Mouse (Mus musculus): ENCODE data around the gene Nup35. TPM values are rescaled to one million over a fixed set of nuclear protein-coding genes. Genes with fewer than 3 reads are reported as not detected.

Gene Nup35
- total RNA-seq (2014; rRNA removed) (4.8 and 6.0 TPM in 2 replicates), polyA plus RNA-seq (2012; rRNA removed) (9.1 and 9.5 TPM in 2 replicates)

DNA sequence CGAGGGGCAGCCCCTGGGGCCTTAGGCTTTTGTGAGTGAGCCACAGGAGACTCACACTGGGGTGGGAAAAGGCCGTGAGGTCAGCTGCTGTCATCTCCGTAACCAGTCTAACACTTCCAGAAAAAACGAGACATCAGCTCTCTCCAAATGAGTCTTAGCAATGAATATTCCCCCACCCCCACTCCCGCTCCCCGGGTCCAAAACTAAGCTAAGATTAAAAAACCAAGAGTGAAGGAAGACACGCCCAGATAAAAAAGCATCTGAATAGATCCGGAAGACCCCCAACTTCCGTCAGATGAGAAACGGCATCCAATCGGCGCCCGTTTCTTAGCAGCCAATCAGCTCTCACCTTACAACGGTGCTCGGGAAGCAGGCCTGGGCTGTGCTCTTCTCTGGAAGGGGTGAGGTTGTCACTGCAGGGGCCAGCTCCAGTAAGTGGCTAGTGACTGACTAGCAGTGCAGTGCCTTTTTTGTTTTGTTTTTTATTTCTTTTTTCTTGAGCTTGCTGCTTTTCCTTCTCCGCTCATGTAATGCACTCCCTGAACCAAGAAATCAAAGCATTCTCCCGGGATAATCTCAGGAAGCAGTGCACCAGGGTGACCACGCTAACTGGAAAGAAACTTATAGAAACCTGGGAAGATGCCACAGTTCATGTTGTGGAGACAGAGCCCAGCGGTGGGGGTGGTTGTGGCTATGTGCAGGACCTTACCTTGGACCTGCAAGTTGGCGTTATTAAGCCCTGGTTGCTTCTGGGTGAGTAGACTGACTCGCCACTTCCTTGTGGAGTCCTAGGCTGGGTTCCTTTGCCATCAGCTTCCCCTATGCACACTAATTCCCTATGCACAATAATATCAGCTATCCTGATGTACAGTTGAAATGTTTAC lies at the start of gene Nup35, which contains the start of gene Dusp19:
TSS of gene Nup35 (plus strand) at position 383 of the 884 bp plus-strand sequence.
TSS of gene Dusp19 (plus strand) at position 192 of the 884 bp plus-strand sequence.
- Histone ChIP-seq H3K4me1 (ENCODE audit: control insufficient read depth, insufficient read depth, low read length) (peaks cover 3% of the 10 kb centered on the region; the same call in 1 of the 2 replicates), H3K27me3 (ENCODE audit: control insufficient read depth, insufficient read depth, low read length) (no peaks in the 10 kb centered on the region), H3K4me3 (ENCODE audit: insufficient read depth, low read depth, low read length) (peak within 1 kb of the TSS; percentile 56), H3K27ac (replicated peaks; ENCODE audit: insufficient read depth, low read depth, low read length) (peak within 1 kb of the TSS; percentile 35; the same call in 1 of the 2 replicates), H3K36me3 (ENCODE audit: control insufficient read depth, insufficient read depth, low read length) (peaks cover 2% of the 10 kb centered on the region; the same call in 1 of the 2 replicates), H3K79me2 (ENCODE audit: control insufficient read depth, insufficient read depth, low read length) (no peaks in the 10 kb centered on the region), H3K9ac (ENCODE audit: low read depth, low read length) (peak within 1 kb of the TSS; percentile 56)
- TF ChIP-seq CTCF (IDR thresholded peaks at IDR 0.05; ENCODE audit: low read depth, low read length) (no peak), POLR2A (IDR thresholded peaks at IDR 0.05; ENCODE audit: extremely low read depth, insufficient read depth, low read length) (peak; percentile 74; the same call in 1 of the 2 replicates)
- peak; percentile 80 for DNase-seq (ENCODE audit: extremely low read depth, low read depth, low spot score)
- WGBS, result under 1% methylated on average over 21 of the region's 21 CpGs

DNA sequence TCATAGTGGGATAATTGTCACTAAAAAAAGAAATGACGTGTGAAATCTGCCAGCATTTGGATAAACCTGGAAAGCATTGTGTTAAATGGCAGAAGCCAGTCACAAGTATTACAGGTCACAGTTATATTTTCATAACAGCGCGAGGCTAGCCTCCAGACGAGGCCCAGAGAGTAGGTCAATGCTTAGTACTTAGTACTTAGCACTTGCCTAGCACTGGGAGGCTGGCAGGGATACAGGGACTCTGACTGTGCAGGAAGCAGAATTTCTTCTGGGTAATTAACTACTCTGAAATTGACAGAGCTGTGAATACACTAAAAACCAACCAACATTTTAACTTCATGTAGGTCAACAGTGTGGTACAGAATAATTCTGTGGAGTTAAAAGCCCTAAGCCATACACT lies 49.6 kb upstream of the Nup35 start:
- Histone ChIP-seq H3K4me1 (ENCODE audit: control insufficient read depth, insufficient read depth, low read length) (peaks cover 5% of the 10 kb centered on the region; the same call in 1 of the 2 replicates), H3K4me3 (ENCODE audit: insufficient read depth, low read depth, low read length) (no peak overlapping the region), H3K9ac (ENCODE audit: low read depth, low read length) (no peak overlapping the region), H3K36me3 (ENCODE audit: control insufficient read depth, insufficient read depth, low read length) (no peaks in the 10 kb centered on the region; the same call in 1 of the 2 replicates), H3K79me2 (ENCODE audit: control insufficient read depth, insufficient read depth, low read length) (peaks cover 10% of the 10 kb centered on the region; the same call in 1 of the 2 replicates), H3K27ac (replicated peaks; ENCODE audit: insufficient read depth, low read depth, low read length) (no peak overlapping the region), H3K27me3 (ENCODE audit: control insufficient read depth, insufficient read depth, low read length) (no peaks in the 10 kb centered on the region)
- 65% methylated on average over 4 of the region's 4 CpGs for WGBS
- no peak for TF ChIP-seq CTCF (IDR thresholded peaks at IDR 0.05; ENCODE audit: low read depth, low read length)
- TF ChIP-seq POLR2A (IDR thresholded peaks at IDR 0.05; ENCODE audit: extremely low read depth, insufficient read depth, low read length), result no peak
- DNase-seq (ENCODE audit: extremely low read depth, low read depth, low spot score), result no peak

DNA sequence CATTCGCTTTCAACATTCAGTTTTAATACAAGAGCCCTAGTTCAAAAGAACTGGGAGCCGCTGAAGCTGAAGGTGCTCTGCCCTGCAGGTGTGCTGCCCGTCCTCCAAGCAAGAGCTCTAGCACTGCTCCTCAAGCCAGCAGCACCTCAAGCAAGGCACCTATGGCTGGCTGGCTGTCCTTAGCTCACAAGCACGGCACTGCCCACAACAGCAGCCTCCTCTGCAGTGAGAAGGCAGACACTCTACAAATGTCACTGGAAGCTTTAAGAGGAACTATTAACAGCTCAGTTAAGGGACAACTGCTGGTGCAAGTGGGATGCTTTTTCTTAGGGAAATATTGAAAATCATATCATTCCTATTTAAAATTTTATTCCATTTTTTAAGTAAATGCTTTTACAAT lies 46.4 kb upstream of the Nup35 start:
- Histone ChIP-seq H3K36me3 (ENCODE audit: control insufficient read depth, insufficient read depth, low read length) (no peaks in the 10 kb centered on the region), H3K27ac (replicated peaks; ENCODE audit: insufficient read depth, low read depth, low read length) (no peak overlapping the region), H3K4me3 (ENCODE audit: insufficient read depth, low read depth, low read length) (no peak overlapping the region), H3K27me3 (ENCODE audit: control insufficient read depth, insufficient read depth, low read length) (no peaks in the 10 kb centered on the region), H3K4me1 (ENCODE audit: control insufficient read depth, insufficient read depth, low read length) (peaks cover 1% of the 10 kb centered on the region), H3K9ac (ENCODE audit: low read depth, low read length) (no peak overlapping the region), H3K79me2 (ENCODE audit: control insufficient read depth, insufficient read depth, low read length) (peaks cover 17% of the 10 kb centered on the region)
- no peak for DNase-seq (ENCODE audit: extremely low read depth, low read depth, low spot score)
- TF ChIP-seq POLR2A (IDR thresholded peaks at IDR 0.05; ENCODE audit: extremely low read depth, insufficient read depth, low read length) (no peak), CTCF (IDR thresholded peaks at IDR 0.05; ENCODE audit: low read depth, low read length) (no peak)
- WGBS, result 75% methylated on average over 4 of the region's 4 CpGs

DNA sequence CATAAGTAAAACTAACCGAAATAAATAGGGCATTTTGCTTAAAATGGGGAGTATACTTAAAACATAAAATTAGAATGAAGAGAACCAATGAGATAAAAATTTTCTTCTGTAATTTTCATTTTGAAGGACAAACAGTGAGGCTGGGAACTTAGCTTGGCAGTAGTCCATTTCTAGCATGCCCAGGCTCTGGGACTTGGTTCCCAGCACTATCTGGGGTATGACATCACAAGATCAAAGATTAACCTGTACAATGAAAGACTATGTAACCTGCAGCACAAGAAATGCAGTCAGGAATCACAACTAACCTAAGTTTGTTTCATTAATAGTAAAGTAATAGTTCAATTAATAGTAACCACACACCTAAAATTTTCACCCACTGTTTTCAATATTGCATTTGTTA lies 39.8 kb upstream of the Nup35 start:
- H3K79me2 ChIP-seq (ENCODE audit: control insufficient read depth, insufficient read depth, low read length), result peaks cover 38% of the 10 kb centered on the region
- TF ChIP-seq CTCF (IDR thresholded peaks at IDR 0.05; ENCODE audit: low read depth, low read length) (no peak), POLR2A (IDR thresholded peaks at IDR 0.05; ENCODE audit: extremely low read depth, insufficient read depth, low read length) (no peak)
- H3K27ac ChIP-seq (replicated peaks; ENCODE audit: insufficient read depth, low read depth, low read length), result 0 out of 2 replicates have a peak overlapping the region, but pooled peaks have one; percentile 41
- peaks cover 13% of the 10 kb centered on the region for H3K4me1 ChIP-seq (ENCODE audit: control insufficient read depth, insufficient read depth, low read length)
- H3K9ac ChIP-seq (ENCODE audit: low read depth, low read length), result no peak overlapping the region
- no peaks in the 10 kb centered on the region for H3K36me3 ChIP-seq (ENCODE audit: control insufficient read depth, insufficient read depth, low read length)
- WGBS, result 90% methylated on average over 1 of the region's 1 CpGs
- no peak overlapping the region for H3K4me3 ChIP-seq (ENCODE audit: insufficient read depth, low read depth, low read length)
- DNase-seq (ENCODE audit: extremely low read depth, low read depth, low spot score), result peak; percentile 89
- no peaks in the 10 kb centered on the region for H3K27me3 ChIP-seq (ENCODE audit: control insufficient read depth, insufficient read depth, low read length)

DNA sequence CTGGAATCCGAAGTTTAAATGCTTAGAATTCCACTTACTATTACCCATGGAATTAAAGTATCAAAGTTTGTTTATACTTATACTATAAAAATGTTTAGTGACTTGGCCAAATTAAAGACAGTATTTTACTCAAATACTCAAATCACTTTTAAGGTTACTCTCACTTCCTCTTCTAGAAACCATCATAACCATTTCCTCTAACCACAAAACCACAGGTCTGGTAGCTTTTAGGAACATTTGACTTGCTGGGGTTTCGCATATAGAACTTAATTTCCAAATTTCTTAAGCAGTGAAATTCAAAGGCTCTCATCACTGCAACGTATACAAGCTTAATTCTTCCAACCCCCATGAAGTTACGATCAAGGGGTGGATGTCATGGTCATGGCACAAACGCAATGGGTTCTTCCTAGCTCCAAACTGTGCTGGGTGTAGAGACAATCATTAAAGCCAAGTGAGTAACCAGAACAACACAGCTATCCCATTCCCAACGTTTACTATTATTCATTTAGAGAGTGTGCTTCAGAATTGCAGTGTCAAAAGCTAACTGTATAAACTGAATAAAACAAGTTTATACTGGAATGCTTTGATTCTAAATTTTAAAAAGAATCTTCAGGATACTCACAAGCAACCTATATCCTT lies 37.7 kb upstream of the Nup35 start:
- no peak for DNase-seq (ENCODE audit: extremely low read depth, low read depth, low spot score)
- Histone ChIP-seq H3K9ac (ENCODE audit: low read depth, low read length) (no peak overlapping the region), H3K27ac (replicated peaks; ENCODE audit: insufficient read depth, low read depth, low read length) (no peak overlapping the region), H3K27me3 (ENCODE audit: control insufficient read depth, insufficient read depth, low read length) (no peaks in the 10 kb centered on the region), H3K4me1 (ENCODE audit: control insufficient read depth, insufficient read depth, low read length) (peaks cover 11% of the 10 kb centered on the region), H3K79me2 (ENCODE audit: control insufficient read depth, insufficient read depth, low read length) (peaks cover 31% of the 10 kb centered on the region), H3K36me3 (ENCODE audit: control insufficient read depth, insufficient read depth, low read length) (no peaks in the 10 kb centered on the region), H3K4me3 (ENCODE audit: insufficient read depth, low read depth, low read length) (peak overlapping the region; percentile 37; the same call in 1 of the 2 replicates)
- TF ChIP-seq CTCF (IDR thresholded peaks at IDR 0.05; ENCODE audit: low read depth, low read length) (no peak), POLR2A (IDR thresholded peaks at IDR 0.05; ENCODE audit: extremely low read depth, insufficient read depth, low read length) (no peak)
- WGBS, result 32% methylated on average over 6 of the region's 6 CpGs
